Mouse (Mus musculus): ENCODE data around the gene Bhlha15. TPM values are rescaled to one million over a fixed set of nuclear protein-coding genes. Genes with fewer than 3 reads are reported as not detected.

The Bhlha15 gene
- total and polyA plus RNA-seq, 3 experiments: 4.1 to 4.3 TPM; not detected in 1

DNA sequence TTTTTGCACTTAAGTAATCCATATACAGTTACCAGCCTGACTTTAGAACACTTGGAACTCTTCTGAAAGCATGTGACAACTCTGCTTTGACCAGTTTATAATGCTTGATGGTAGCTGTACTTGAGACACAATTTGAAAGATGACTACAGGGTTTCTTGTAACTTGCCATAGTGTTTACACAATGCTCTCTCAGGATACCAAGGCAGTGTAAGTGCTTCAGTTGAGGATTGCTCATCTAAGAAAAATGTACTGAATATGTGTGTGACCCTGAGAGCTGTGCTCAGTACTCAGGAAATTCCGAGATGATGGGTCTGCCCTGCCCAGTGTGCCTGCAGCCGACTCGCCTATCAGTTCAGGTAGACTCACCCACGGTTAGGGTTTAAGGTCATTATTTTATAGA, 38.8 kb upstream of the Bhlha15 start:
- DNase-seq (ENCODE audit: low read depth, low spot score): no peak
- Histone ChIP-seq H3K79me2 (ENCODE audit: control insufficient read depth, insufficient read depth, low read length, poor library complexity) (no peaks in the 10 kb centered on the region), H3K27ac (ENCODE audit: control insufficient read depth, low read depth, low read length) (no peak overlapping the region), H3K36me3 (ENCODE audit: control insufficient read depth in 1 of 2, insufficient read depth in 2 of 2, low read length in 2 of 2) (peaks cover 0 to 8% of the 10 kb centered on the region in 2 experiments; a peak in 2 of 4 replicates), H3K9ac (ENCODE audit: control insufficient read depth, low read depth, low read length, poor library complexity, severe bottlenecking) (no peak overlapping the region), H3K4me1 (ENCODE audit: control insufficient read depth in 1 of 2, insufficient read depth in 2 of 2, low read length in 2 of 2) (no peaks in the 10 kb centered on the region), H3K4me3 (ENCODE audit: control insufficient read depth in 1 of 2, insufficient read depth in 1 of 2, low read depth in 2 of 2, low read length in 2 of 2) (no peak overlapping the region), H3K27me3 (ENCODE audit: control insufficient read depth in 1 of 2, insufficient read depth in 2 of 2, low read length in 2 of 2) (no peaks in the 10 kb centered on the region), H3K9me3 (replicated peaks; ENCODE audit: insufficient read depth, low read length) (no peaks in the 10 kb centered on the region)
- TF ChIP-seq BHLHE40 (IDR thresholded peaks at IDR 0.05; ENCODE audit: borderline replicate concordance, low read depth, low read length): no peak

- no peaks in the 10 kb centered on the region for H3K4me1 ChIP-seq (ENCODE audit: control insufficient read depth in 1 of 2, insufficient read depth in 2 of 2, low read length in 2 of 2)
- no peaks in the 10 kb centered on the region for H3K9me3 ChIP-seq (replicated peaks; ENCODE audit: insufficient read depth, low read length)
- peak; percentile 84 for DNase-seq (ENCODE audit: low read depth, low spot score)
- no peaks in the 10 kb centered on the region for H3K79me2 ChIP-seq (ENCODE audit: control insufficient read depth, insufficient read depth, low read length, poor library complexity)
- no peak overlapping the region for H3K4me3 ChIP-seq (ENCODE audit: control insufficient read depth in 1 of 2, insufficient read depth in 1 of 2, low read depth in 2 of 2, low read length in 2 of 2)
- H3K27me3 ChIP-seq (ENCODE audit: control insufficient read depth in 1 of 2, insufficient read depth in 2 of 2, low read length in 2 of 2): no peaks in the 10 kb centered on the region
- H3K36me3 ChIP-seq (ENCODE audit: control insufficient read depth in 1 of 2, insufficient read depth in 2 of 2, low read length in 2 of 2): peaks cover 0 to 7% of the 10 kb centered on the region in 2 experiments; a peak in 2 of 4 replicates
- H3K9ac ChIP-seq (ENCODE audit: control insufficient read depth, low read depth, low read length, poor library complexity, severe bottlenecking): no peak overlapping the region
- H3K27ac ChIP-seq (ENCODE audit: control insufficient read depth, low read depth, low read length): no peak overlapping the region
- peak; percentile 72 for TF ChIP-seq ZC3H11A (IDR thresholded peaks at IDR 0.05; ENCODE audit: low read depth, low read length)
- no peak for TF ChIP-seq CHD2 (IDR thresholded peaks at IDR 0.05; ENCODE audit: low read length)
- TF ChIP-seq EP300 (IDR thresholded peaks at IDR 0.05; ENCODE audit: low read depth in 1 of 2, low read length in 2 of 2): no peak
- TF ChIP-seq GABPA (IDR thresholded peaks at IDR 0.05; ENCODE audit: low read depth, low read length): no peak
- TF ChIP-seq CHD1 (IDR thresholded peaks at IDR 0.05; ENCODE audit: low read depth, low read length): no peak
- no peak for TF ChIP-seq USF2 (IDR thresholded peaks at IDR 0.05; ENCODE audit: borderline replicate concordance in 1 of 2, insufficient read depth in 1 of 2, low read depth in 1 of 2, low read length in 2 of 2)
- TF ChIP-seq SIN3A (IDR thresholded peaks at IDR 0.05; ENCODE audit: low read length): 0 out of 2 replicates have a peak, but pooled peaks have one; percentile 16
- TF ChIP-seq POLR2AphosphoS2 (IDR thresholded peaks at IDR 0.05; ENCODE audit: low read length): no peak
- peak; percentile 78 for TF ChIP-seq SMC3 (IDR thresholded peaks at IDR 0.05; ENCODE audit: low read depth, low read length)
- no peak for TF ChIP-seq GATA1 (IDR thresholded peaks at IDR 0.05; ENCODE audit: low read depth, low read length)
- no peak for TF ChIP-seq NRF1 (IDR thresholded peaks at IDR 0.05; ENCODE audit: insufficient read depth, low read depth, low read length, poor library complexity, severe bottlenecking)
- TF ChIP-seq MAFK (IDR thresholded peaks at IDR 0.05; ENCODE audit: borderline replicate concordance, low read depth, low read length): no peak
- no peak for TF ChIP-seq MAZ (IDR thresholded peaks at IDR 0.05; ENCODE audit: low read depth, low read length)
- no peak for TF ChIP-seq ETS1 (IDR thresholded peaks at IDR 0.05; ENCODE audit: low read depth, low read length)
- TF ChIP-seq BHLHE40 (IDR thresholded peaks at IDR 0.05; ENCODE audit: borderline replicate concordance, low read depth, low read length): no peak
- no peak for TF ChIP-seq TCF12 (IDR thresholded peaks at IDR 0.05; ENCODE audit: low read depth, low read length)
- no peak for TF ChIP-seq ZNF384 (IDR thresholded peaks at IDR 0.05; ENCODE audit: low read depth, low read length)
- TF ChIP-seq ZKSCAN1 (IDR thresholded peaks at IDR 0.05; ENCODE audit: low read depth, low read length): no peak
- TF ChIP-seq TAL1 (IDR thresholded peaks at IDR 0.05; ENCODE audit: low read length): no peak
- TF ChIP-seq CTCF (IDR thresholded peaks at IDR 0.05 in 2 of 3, conservative IDR thresholded peaks at IDR 0.05 in 1 of 3; ENCODE audit: control insufficient read depth in 1 of 3, insufficient read depth in 1 of 3, low read depth in 2 of 3, low read length in 3 of 3, poor library complexity in 1 of 3, severe bottlenecking in 1 of 3): peak; percentile 55 to 83 (median 60)
- TF ChIP-seq MYB (IDR thresholded peaks at IDR 0.05; ENCODE audit: low read depth, low read length): no peak
- TF ChIP-seq ZMIZ1 (IDR thresholded peaks at IDR 0.05; ENCODE audit: low read depth, low read length): no peak
- TF ChIP-seq NELFE (IDR thresholded peaks at IDR 0.05; ENCODE audit: low read depth, low read length): no peak
- no peak for TF ChIP-seq TBP (IDR thresholded peaks at IDR 0.05; ENCODE audit: low read depth, low read length)
- TF ChIP-seq JUND (IDR thresholded peaks at IDR 0.05; ENCODE audit: low read depth, low read length): no peak
- no peak for TF ChIP-seq MYC (IDR thresholded peaks at IDR 0.05; ENCODE audit: low read depth, low read length)
- no peak for TF ChIP-seq POLR2AphosphoS5 (IDR thresholded peaks at IDR 0.05; ENCODE audit: borderline replicate concordance, low read depth, low read length)
- no peak for TF ChIP-seq MAX (IDR thresholded peaks at IDR 0.05; ENCODE audit: low read length)
- TF ChIP-seq POLR2A (IDR thresholded peaks at IDR 0.05; ENCODE audit: control insufficient read depth in 1 of 2, insufficient read depth in 1 of 2, low read depth in 1 of 2, low read length in 2 of 2, poor library complexity in 1 of 2): no peak
- no peak for TF ChIP-seq USF1 (IDR thresholded peaks at IDR 0.05; ENCODE audit: low read depth, low read length)
- no peak for TF ChIP-seq MXI1 (IDR thresholded peaks at IDR 0.05; ENCODE audit: low read depth, low read length)
- no peak for TF ChIP-seq HCFC1 (IDR thresholded peaks at IDR 0.05; ENCODE audit: low read depth, low read length)
- TF ChIP-seq MEF2A (IDR thresholded peaks at IDR 0.05; ENCODE audit: extremely low read depth, insufficient replicate concordance, low read depth, low read length, poor library complexity, severe bottlenecking): no peak
These were observed 35.6 kb upstream of the Bhlha15 start for GRCm38 (mm10) chr5:144154528-144154927.

All from MEL (cell line).